Mouse (Mus musculus) gastrocnemius, postnatal 4 days (tissue): ENCODE data around the gene Brd4. TPM values are rescaled to one million over a fixed set of nuclear protein-coding genes. Genes with fewer than 3 reads are reported as not detected.

Experiments
- DNase-seq, 2 experiments: peaks; one replicate each; pipeline ENCODE4 v3.0.0; 2021 to 2022; ENCODE audit warnings: low spot score in 2 of 2, mixed read lengths in 2 of 2
- total RNA-seq, 2 experiments: library from RNA; stranded (reverse); gene quantifications; 2 replicates each; pipeline ENCODE4 v1.2.3; 2021

The Brd4 gene
- total RNA-seq, 2 experiments from 2014 or later: 86.5 to 98.4 TPM

GRCm38 (mm10) chr17:32281611-32282310 lies 2.8 kb downstream of the Brd4 start:
- DNase-seq: no peak

GRCm38 (mm10) chr17:32281126-32281525 lies 3.4 kb downstream of the Brd4 start:
- DNase-seq: no peak

GRCm38 (mm10) chr17:32280575-32280974 lies 3.9 kb downstream of the Brd4 start:
- no peak for DNase-seq

- DNase-seq: no peak
Observed at GRCm38 (mm10) chr17:32277201-32277600, 7.3 kb downstream of the Brd4 start.

- DNase-seq: no peak
Observed at GRCm38 (mm10) chr17:32275568-32275967, 9.0 kb downstream of the Brd4 start.

- DNase-seq: no peak
Observed at GRCm38 (mm10) chr17:32269151-32269550, 15.4 kb downstream of the Brd4 start.

- no peak for DNase-seq
Observed at GRCm38 (mm10) chr17:32268540-32268960, 16.0 kb downstream of the Brd4 start.

GRCm38 (mm10) chr17:32268096-32268495 lies 16.4 kb downstream of the Brd4 start:
- no peak for DNase-seq

- DNase-seq: no peak
Observed at GRCm38 (mm10) chr17:32267617-32268016, 16.9 kb downstream of the Brd4 start.

GRCm38 (mm10) chr17:32263672-32264071 lies 20.9 kb downstream of the Brd4 start:
- DNase-seq: no peak

GRCm38 (mm10) chr17:32262831-32263559 lies 21.5 kb downstream of the Brd4 start:
- no peak for DNase-seq

GRCm38 (mm10) chr17:32258869-32259268 lies 25.7 kb downstream of the Brd4 start:
- no peak for DNase-seq

GRCm38 (mm10) chr17:32257944-32258343 lies 26.6 kb downstream of the Brd4 start:
- no peak for DNase-seq

- no peak for DNase-seq
Observed at GRCm38 (mm10) chr17:32257452-32257851, 27.1 kb downstream of the Brd4 start.

- DNase-seq: no peak
Observed at GRCm38 (mm10) chr17:32256896-32257295, 27.6 kb downstream of the Brd4 start.

GRCm38 (mm10) chr17:32253261-32253660 lies 31.3 kb downstream of the Brd4 start:
- DNase-seq: no peak

- DNase-seq: no peak
Observed at GRCm38 (mm10) chr17:32251827-32252470, 32.6 kb downstream of the Brd4 start.

- no peak for DNase-seq
Observed at GRCm38 (mm10) chr17:32250066-32250465, 34.5 kb downstream of the Brd4 start.

- no peak for DNase-seq
Observed at GRCm38 (mm10) chr17:32248192-32248591, 36.3 kb downstream of the Brd4 start.

- no peak for DNase-seq
Observed at GRCm38 (mm10) chr17:32247616-32248015, 36.9 kb downstream of the Brd4 start.

GRCm38 (mm10) chr17:32246117-32246516 lies 38.4 kb downstream of the Brd4 start:
- no peak for DNase-seq

- no peak for DNase-seq
Observed at GRCm38 (mm10) chr17:32240881-32241531, 43.5 kb downstream of the Brd4 start.
